Mouse (Mus musculus): ENCODE data around the gene Rgcc. TPM values are rescaled to one million over a fixed set of nuclear protein-coding genes. Genes with fewer than 3 reads are reported as not detected.

Rgcc gene
- polyA plus RNA-seq, 1 experiment from 2014 or later, result 70.7 TPM

GRCm38 (mm10) chr14:79293119-79293780 lies 8.2 kb downstream of the Rgcc start:
- H3K27ac ChIP-seq, result 0 out of 2 replicates have a peak overlapping the region, but pooled peaks have one; percentile 22
- no peaks in the 10 kb centered on the region for H3K27me3 ChIP-seq (ENCODE audit: insufficient read depth, low read length)
- H3K4me1 ChIP-seq (replicated peaks; ENCODE audit: insufficient read depth, low read length), result 0 out of 2 replicates have a peak, but pooled peaks cover 3% of the 10 kb centered on the region
- H3K9ac ChIP-seq (ENCODE audit: low read depth, low read length), result no peak overlapping the region
- H3K4me3 ChIP-seq (replicated peaks; ENCODE audit: low read depth, low read length), result no peak overlapping the region
- DNase-seq (ENCODE audit: low spot score) (no peak), ATAC-seq (replicated peaks; ENCODE audit: low FRiP score, low read depth) (0 out of 2 replicates have a peak, but pooled peaks have one; percentile 29)
- WGBS, result 37% methylated on average over 11 of the region's 16 CpGs
- H3K9me3 ChIP-seq (replicated peaks; ENCODE audit: low read length), result no peaks in the 10 kb centered on the region
- 0 out of 2 replicates have a peak overlapping the region, but pooled peaks have one; percentile 21 for H3K4me2 ChIP-seq (ENCODE audit: low read length)
- TF ChIP-seq CTCF (IDR thresholded peaks at IDR 0.05; ENCODE audit: low read depth), result no peak
- H3K36me3 ChIP-seq (ENCODE audit: insufficient read depth, low read length), result 0 out of 2 replicates have a peak, but pooled peaks cover 3% of the 10 kb centered on the region

DNA sequence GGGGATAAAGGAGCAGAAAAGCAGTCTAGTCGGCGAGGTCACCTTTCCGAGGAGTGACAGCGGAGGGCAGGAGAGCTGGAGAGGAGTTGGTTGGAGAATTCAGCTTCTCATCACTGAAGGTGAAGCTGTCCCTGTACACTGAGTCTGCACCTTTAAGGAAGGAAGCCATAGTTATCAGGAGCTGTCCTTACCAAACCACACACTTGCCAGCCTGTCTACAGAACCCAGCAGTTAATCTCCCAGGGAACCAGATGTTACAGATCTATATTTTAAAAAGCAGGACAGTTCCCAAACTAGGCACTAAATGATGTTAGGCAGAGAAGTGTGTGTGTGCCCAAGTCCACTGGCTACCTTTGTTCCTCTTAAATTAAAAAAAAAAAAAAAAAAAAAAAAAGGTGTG lies 9.8 kb downstream of the Rgcc start:
- WGBS, result 97% methylated on average over 4 of the region's 4 CpGs
- H3K9me3 ChIP-seq (replicated peaks; ENCODE audit: low read length), result no peaks in the 10 kb centered on the region
- TF ChIP-seq CTCF (IDR thresholded peaks at IDR 0.05; ENCODE audit: low read depth), result no peak
- no peak overlapping the region for H3K4me2 ChIP-seq (ENCODE audit: low read length)
- no peak overlapping the region for H3K4me3 ChIP-seq (replicated peaks; ENCODE audit: low read depth, low read length)
- 0 out of 2 replicates have a peak, but pooled peaks cover 3% of the 10 kb centered on the region for H3K4me1 ChIP-seq (replicated peaks; ENCODE audit: insufficient read depth, low read length)
- DNase-seq (ENCODE audit: low spot score) (no peak), ATAC-seq (replicated peaks; ENCODE audit: low FRiP score, low read depth) (no peak)
- no peaks in the 10 kb centered on the region for H3K27me3 ChIP-seq (ENCODE audit: insufficient read depth, low read length)
- no peak overlapping the region for H3K27ac ChIP-seq
- no peak overlapping the region for H3K9ac ChIP-seq (ENCODE audit: low read depth, low read length)
- H3K36me3 ChIP-seq (ENCODE audit: insufficient read depth, low read length), result 0 out of 2 replicates have a peak, but pooled peaks cover 3% of the 10 kb centered on the region

DNA sequence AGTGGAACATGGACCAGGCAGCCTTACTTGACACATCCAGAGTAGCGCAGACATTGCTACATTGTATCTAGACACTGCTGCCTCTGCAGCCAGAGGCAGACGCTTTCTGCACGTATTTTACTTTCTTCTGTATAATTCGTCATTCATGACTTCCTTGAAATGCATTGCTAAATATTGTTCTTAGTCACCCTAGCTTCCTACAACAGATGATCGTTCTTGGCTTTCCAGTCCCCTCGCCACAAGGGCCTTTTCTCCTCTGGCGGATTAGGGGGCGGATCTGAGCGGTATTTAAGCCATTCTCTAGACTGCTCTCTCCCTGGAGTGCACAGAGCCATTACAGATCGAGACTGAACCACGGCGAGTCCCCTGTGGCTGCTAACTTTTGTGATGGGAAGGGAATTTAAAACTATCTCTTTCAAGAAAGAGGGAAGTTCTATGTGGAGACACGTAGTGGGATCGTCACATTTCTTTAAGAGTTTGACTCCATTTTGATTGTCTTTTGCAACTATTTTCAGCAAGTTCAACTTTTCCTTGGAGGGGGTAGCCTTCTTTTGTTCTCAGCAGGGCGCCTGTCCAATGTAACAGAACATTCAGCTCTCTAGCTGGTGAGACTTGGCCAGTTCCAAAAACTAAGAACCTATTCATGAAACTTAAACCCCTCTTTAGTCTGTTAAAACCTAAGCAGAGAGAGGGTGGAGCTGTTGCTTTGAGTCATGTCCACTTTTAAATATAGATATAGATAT lies 10.6 kb downstream of the Rgcc start:
- 38% methylated on average over 15 of the region's 15 CpGs for WGBS
- H3K27ac ChIP-seq, result no peak overlapping the region
- 0 out of 2 replicates have a peak, but pooled peaks cover 3% of the 10 kb centered on the region for H3K36me3 ChIP-seq (ENCODE audit: insufficient read depth, low read length)
- H3K4me3 ChIP-seq (replicated peaks; ENCODE audit: low read depth, low read length), result no peak overlapping the region
- no peak for TF ChIP-seq CTCF (IDR thresholded peaks at IDR 0.05; ENCODE audit: low read depth)
- H3K9ac ChIP-seq (ENCODE audit: low read depth, low read length), result no peak overlapping the region
- H3K27me3 ChIP-seq (ENCODE audit: insufficient read depth, low read length), result no peaks in the 10 kb centered on the region
- ATAC-seq (replicated peaks; ENCODE audit: low FRiP score, low read depth), result no peak
- H3K4me2 ChIP-seq (ENCODE audit: low read length), result no peak overlapping the region
- no peaks in the 10 kb centered on the region for H3K9me3 ChIP-seq (replicated peaks; ENCODE audit: low read length)
- DNase-seq (ENCODE audit: low spot score), result no peak
- 0 out of 2 replicates have a peak, but pooled peaks cover 3% of the 10 kb centered on the region for H3K4me1 ChIP-seq (replicated peaks; ENCODE audit: insufficient read depth, low read length)

DNA sequence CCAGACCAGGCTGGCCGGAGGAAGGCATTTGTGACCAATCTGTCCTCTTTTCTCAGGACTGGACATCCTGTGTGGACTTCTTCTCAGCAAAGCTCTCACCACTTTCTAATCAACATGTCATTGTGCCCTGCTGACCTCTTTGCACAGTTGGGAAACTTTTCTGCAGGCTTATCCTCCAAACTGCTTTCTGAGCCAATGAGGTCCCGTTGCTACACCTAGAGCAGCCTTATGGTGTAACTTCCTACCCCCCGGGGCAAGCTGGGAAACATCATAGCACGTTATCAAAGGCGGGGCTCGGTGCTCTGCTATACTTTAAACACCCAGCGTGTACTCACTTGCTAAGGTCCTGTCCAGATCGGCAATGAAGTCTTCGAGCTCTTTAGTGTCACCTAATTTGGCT lies 11.5 kb downstream of the Rgcc start:
- no peak for DNase-seq (ENCODE audit: low spot score)
- 49% methylated on average over 9 of the region's 9 CpGs for whole genome bisulfite sequencing
- TF ChIP-seq CTCF (IDR thresholded peaks at IDR 0.05; ENCODE audit: low read depth), result no peak
- H3K9ac ChIP-seq (ENCODE audit: low read depth, low read length), result no peak overlapping the region
- no peak for ATAC-seq (replicated peaks; ENCODE audit: low FRiP score, low read depth)
- no peaks in the 10 kb centered on the region for H3K9me3 ChIP-seq (replicated peaks; ENCODE audit: low read length)
- H3K27ac ChIP-seq, result no peak overlapping the region
- H3K36me3 ChIP-seq (ENCODE audit: insufficient read depth, low read length), result 0 out of 2 replicates have a peak, but pooled peaks cover 3% of the 10 kb centered on the region
- H3K4me1 ChIP-seq (replicated peaks; ENCODE audit: insufficient read depth, low read length), result 0 out of 2 replicates have a peak, but pooled peaks cover 3% of the 10 kb centered on the region
- H3K4me3 ChIP-seq (replicated peaks; ENCODE audit: low read depth, low read length), result no peak overlapping the region
- no peak overlapping the region for H3K4me2 ChIP-seq (ENCODE audit: low read length)
- H3K27me3 ChIP-seq (ENCODE audit: insufficient read depth, low read length), result no peaks in the 10 kb centered on the region

DNA sequence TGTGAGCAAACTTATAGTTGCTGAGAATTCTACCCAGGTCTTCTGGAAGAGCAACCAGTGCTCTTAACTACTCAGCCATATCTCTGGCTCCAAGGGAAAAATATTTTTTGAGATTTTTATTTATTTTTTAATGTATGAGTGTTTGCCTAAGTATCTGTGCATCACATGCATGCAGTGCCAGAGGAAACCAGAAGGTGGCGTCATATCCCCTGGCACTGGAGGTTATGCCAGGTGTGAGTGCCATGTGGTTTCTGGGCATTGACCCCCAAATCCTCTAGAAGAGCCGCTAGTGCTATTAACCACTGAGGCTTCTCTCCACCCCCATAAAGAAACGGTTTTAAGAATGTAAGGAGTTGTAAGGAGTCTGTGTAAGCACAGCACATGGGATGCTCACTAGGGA lies 13.2 kb downstream of the Rgcc start:
- Histone ChIP-seq H3K4me1 (replicated peaks; ENCODE audit: insufficient read depth, low read length) (0 out of 2 replicates have a peak, but pooled peaks cover 2% of the 10 kb centered on the region), H3K4me2 (ENCODE audit: low read length) (no peak overlapping the region), H3K27me3 (ENCODE audit: insufficient read depth, low read length) (no peaks in the 10 kb centered on the region), H3K27ac (no peak overlapping the region), H3K9ac (ENCODE audit: low read depth, low read length) (no peak overlapping the region), H3K36me3 (ENCODE audit: insufficient read depth, low read length) (0 out of 2 replicates have a peak, but pooled peaks cover 3% of the 10 kb centered on the region), H3K9me3 (replicated peaks; ENCODE audit: low read length) (no peaks in the 10 kb centered on the region), H3K4me3 (replicated peaks; ENCODE audit: low read depth, low read length) (no peak overlapping the region)
- DNase-seq (ENCODE audit: low spot score) (no peak), ATAC-seq (replicated peaks; ENCODE audit: low FRiP score, low read depth) (no peak)
- WGBS, result 72% methylated on average over 3 of the region's 3 CpGs
- peak; percentile 40; the same call in 1 of the 2 replicates for TF ChIP-seq CTCF (IDR thresholded peaks at IDR 0.05; ENCODE audit: low read depth)

- ATAC-seq (replicated peaks; ENCODE audit: low FRiP score, low read depth) (no peak), DNase-seq (ENCODE audit: low spot score) (no peak)
- H3K9ac ChIP-seq (ENCODE audit: low read depth, low read length), result no peak overlapping the region
- 68% methylated on average over 7 of the region's 7 CpGs for WGBS
- TF ChIP-seq CTCF (IDR thresholded peaks at IDR 0.05; ENCODE audit: low read depth), result no peak
- no peaks in the 10 kb centered on the region for H3K4me1 ChIP-seq (replicated peaks; ENCODE audit: insufficient read depth, low read length)
- no peak overlapping the region for H3K4me3 ChIP-seq (replicated peaks; ENCODE audit: low read depth, low read length)
- 0 out of 2 replicates have a peak, but pooled peaks cover 3% of the 10 kb centered on the region for H3K36me3 ChIP-seq (ENCODE audit: insufficient read depth, low read length)
- no peaks in the 10 kb centered on the region for H3K27me3 ChIP-seq (ENCODE audit: insufficient read depth, low read length)
- H3K4me2 ChIP-seq (ENCODE audit: low read length), result no peak overlapping the region
- no peaks in the 10 kb centered on the region for H3K9me3 ChIP-seq (replicated peaks; ENCODE audit: low read length)
- H3K27ac ChIP-seq, result no peak overlapping the region
Measured at GRCm38 (mm10) chr14:79287251-79287863, 14.1 kb downstream of the Rgcc start.
